Mouse (Mus musculus): ENCODE measurements around the gene Tmem110.

The Tmem110 gene

DNA sequence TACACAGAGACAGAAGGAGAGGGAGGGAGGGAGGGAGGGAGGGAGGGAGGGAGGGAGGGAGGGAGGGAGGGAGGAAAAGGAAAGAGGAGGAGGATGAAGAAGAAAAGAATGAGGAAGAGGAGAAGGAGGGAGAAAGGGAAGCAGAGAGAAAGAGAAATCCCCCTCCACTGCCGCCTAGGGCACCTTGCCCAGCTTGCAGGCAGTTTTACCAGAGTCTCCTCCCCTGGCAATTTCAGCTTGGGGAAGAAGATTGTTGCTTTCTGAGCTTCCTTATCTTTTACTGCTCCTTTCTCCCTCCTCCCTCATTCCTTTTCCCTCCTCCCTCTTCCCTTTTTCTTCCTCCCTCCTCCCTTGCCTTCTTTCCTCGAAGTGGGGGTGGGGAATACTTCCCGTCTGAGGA, 77.6 kb downstream of the Tmem110 start:
- no peak for DNase-seq (ENCODE audit: low spot score in 2 of 2)

DNA sequence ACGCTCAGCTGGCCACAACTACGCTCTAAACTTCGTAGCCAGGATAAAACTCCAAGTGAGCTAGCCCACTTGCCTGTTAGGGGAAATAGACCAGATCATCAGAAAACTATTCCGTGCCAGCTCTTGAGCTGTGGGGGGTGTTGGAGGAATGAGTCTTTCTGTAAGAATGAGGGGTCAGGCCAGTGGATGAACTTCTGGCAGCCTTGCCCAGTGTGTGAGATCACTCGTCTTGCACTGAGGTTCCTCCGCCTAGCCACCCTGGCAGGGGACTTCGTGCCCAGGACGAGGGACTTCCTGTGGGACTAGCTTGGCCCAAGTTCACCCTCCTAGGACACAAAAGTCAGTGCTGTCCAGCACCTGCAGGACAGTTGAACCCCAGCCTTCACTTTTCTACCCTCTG, 78.9 kb downstream of the Tmem110 start:
- no peak for DNase-seq (ENCODE audit: low spot score in 2 of 2)

DNA sequence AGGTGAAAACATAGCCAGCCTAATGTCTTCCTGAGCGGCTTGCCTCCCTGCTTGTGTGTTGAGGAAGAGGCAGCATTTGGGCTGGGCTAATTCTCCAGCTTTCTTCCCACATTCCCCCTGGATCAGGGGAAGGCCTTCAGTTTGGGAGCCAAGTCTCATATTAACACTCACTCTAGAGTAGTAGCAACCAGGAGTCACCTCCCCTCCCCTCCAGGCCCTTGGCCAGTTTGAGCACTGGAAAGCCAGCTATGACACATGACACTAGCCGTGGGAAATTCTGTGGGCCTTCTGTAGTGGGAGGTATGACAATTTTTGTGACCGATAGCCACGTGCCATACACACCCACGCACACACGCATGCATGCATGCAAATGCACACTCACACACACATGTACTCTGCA, 80.6 kb downstream of the Tmem110 start:
- DNase-seq (ENCODE audit: low spot score in 2 of 2), result no peak

DNA sequence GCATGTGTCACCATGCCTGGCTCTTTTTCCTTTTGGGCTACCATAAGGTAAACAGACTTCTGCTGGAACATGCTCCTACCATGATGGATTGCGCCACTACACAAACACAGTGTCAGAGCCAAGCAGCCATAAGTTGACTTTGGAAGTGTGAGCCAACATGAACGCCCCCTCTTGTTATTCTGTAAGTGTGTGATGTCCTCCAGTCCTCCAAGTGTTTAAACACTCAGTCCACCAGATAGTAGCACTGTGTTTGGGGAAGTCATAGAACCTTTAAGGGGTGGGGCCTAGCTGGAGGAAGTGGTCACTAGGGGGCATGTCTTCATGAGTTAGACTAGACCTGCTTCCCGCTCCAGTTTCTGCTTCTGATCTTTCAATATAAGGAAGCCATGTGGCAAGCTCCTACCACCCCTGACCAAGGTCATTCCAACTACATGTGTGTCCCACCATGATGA, 82.5 kb downstream of the Tmem110 start:
- DNase-seq (ENCODE audit: low spot score in 2 of 2), result no peak

DNA sequence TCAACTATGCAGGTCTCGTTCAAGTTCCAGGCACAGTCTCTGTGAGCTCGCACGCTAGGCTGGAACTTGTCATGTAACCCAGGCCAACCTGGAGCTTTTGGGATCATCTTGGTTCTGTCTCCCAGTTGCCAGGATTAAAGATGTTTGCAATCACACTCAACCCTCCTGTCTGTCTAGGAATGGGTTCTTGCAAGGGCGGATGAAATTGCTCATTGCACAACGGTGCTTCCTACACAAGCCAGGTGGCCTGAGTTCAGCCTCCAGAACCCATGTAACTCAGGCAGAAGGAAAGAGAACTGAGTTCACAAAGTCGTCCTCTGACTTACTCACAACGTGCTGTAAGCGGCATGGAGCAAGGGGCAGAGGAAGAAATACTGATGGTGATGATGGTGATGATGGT, 85.8 kb downstream of the Tmem110 start:
- no peak for DNase-seq (ENCODE audit: low spot score in 2 of 2)

DNA sequence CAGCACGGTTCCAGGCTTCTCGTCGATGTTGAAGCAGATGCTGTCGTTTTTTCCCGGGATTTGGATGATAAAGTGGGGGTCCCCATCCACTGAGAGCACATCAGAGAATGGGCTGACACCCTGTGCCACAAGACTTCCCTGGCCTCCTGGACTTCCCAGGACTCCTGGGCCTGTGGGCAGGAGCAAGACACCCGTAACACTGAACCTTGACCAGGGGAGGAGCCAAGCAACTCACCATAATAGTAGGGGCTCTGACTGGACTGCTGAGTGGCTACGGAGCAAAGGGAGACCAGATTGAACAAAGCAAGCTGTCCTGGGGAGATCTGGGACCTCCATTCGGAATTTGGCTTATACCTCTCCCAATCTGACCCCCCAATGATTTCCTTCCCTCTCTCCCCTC, 87.3 kb downstream of the Tmem110 start:
- no peak for DNase-seq (ENCODE audit: low spot score in 2 of 2)

DNA sequence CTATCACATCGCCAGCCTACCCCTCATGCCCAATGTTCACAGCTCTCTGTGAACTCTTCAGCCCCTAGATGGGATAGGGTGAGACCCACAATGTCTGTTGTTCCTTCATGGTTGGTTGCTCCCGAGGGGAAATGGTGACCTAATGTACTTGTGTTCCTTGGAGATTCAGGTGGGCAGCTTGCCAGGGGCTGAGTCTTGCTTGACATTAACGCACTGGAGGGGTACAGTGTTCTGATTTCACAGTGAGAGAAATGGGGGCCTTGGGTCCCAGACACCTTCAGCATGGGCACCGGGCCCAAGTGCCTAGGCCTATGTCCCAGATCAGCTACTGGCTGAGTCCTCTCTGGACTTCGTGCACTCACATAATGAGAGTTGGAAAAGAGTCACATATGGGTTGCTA, 88.0 kb downstream of the Tmem110 start:
- no peak for DNase-seq (ENCODE audit: low spot score in 2 of 2)

DNA sequence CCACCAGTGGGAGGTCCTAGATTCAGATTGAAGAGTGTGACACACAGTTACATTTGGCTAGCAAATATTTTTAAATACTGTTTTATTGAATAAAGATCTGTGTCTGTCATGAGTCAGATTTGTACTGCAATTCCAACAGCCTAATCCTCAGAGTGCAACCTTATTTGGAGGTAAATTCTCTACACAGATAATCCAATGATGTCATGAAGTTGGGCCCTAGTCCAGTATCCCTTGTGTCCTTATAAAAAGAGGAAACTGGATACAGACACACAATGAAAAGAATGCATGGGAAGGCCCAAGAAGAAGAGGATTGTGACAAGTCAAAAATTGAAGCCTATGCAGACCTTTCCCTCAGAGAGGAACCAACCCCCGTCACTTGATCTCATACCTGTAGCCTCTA, 91.1 kb downstream of the Tmem110 start:
- no peak for DNase-seq (ENCODE audit: low spot score in 2 of 2)

DNA sequence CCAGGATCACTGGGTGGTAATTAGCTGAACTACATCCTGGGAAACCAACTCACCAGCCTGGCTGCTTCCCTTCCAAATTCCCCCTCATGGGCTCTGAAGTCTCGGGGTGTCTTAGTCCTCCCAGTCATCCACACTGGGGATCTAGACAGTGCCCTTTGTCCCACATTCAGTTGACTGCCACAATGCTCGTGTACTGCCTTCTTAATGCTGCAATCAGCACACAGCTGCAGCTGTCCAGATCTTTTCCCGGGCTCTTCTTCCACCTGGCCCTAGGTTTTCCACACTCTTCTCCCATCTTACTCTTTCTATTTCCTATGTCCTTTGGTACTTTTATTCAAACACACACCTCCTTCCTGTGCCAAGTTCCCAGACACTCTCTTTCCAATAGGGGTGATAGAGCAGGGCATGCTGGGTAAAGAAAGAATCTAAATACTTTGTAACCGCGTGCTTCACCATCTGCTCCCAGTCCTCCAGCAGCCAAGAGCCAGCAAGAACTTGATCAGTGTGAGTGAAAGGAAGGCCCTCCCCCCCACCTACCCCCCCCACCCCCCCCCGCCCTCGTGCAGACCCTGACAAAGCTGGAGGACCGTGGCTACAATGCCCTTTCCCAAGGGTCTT, 96.8 kb downstream of the Tmem110 start:
- DNase-seq (ENCODE audit: low spot score in 2 of 2), result no peak

DNA sequence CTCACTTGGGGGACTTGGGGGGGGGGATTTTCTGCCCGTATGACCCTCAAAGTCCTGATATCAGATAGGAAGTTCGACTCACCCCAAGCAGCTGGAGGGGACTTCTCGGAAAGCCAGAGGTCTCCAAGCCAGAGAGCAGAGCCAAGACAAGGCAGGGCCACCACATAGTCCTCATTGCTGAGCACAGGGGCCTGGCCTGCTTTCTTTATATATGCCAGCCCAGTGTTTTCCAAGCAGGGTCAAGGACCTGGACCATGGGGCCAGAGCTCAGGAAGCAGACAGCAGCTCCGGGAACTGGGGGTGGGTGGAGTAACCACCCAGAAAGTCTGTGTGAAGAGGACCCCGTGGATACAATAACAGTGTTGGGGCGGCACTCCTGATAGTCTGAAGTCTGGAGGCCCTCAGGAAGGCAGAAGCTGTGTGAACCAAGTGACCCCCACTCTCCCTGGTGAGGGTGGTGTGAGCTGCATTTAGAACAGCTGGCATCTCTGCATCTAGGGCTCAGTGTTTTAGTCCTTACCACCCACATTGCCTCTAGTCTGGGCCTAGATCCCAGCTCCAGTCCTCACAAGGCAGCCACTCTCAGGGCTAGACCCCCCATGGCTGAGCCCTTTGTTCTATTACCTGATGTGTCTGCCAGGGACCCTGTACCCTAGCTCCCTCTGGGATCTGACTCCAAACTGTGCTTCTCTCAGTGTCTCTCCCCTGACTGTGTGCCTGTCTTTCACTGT, 98.2 kb downstream of the Tmem110 start, which contains the start of gene Itih3:
Gene Itih3, minus strand, starts transcription at position 386 of the 731 bp plus-strand sequence.
- DNase-seq (ENCODE audit: low spot score in 2 of 2), result peak; percentile 14 to 37

DNA sequence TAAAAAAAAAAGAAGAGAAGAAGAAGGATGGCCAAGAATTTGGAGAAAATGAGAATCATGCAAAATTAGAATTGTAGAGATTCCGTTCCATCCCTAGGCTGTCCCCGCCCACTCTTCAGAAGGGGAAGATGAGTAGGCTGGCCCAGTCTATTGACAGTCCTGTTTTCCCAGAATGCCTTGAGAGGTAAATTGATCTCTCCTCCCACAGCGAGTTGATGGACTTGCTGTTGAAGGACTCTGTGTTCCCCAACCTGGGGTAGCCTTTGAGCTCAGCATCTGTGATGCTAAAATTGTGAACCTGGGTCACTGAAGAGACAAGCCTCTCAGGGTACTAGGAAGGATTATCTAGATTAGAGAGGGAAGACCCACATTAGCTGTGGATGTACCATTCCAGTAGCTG, 100.1 kb downstream of the Tmem110 start:
- DNase-seq (ENCODE audit: low spot score in 2 of 2), result no peak

Measured in frontal cortex, postnatal 14 days (tissue).